Mouse (Mus musculus): Measurements from ENCODE around the gene Slc9a4. TPM values are rescaled to one million over a fixed set of nuclear protein-coding genes. Genes with fewer than 3 reads are reported as not detected.

Gene Slc9a4
- total RNA-seq (2014; rRNA removed) (0.05 and 0.24 TPM in 2 replicates), polyA plus RNA-seq (2015; fragmentation: Nextera tagmentation; extraction: Ambion mirVana) (0.12 TPM in 1 of 2 replicates, not detected in the other)

DNA sequence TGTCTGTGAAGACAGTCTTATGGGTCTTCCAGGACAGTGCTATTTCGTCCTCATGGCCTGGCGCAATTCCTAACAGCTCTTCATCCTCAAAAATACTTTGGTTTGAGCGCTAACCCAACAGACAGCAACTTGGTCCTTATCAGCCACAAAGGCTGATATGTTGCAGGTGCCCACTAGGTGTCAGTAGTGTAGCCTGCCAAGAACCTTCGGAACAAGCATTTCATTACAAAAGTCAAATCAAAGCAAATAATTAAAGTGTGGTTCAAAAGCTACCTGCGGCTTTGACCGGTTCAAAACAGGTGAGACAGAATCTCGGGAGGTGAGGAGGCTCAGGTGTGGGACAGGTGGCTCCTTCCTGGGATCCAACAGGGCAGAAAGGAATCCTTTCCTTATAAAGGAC lies at the start of gene Slc9a4:
Gene Slc9a4 (plus strand): TSS at position 298 of the 400 bp plus-strand sequence.
- Histone ChIP-seq H3K4me1 (ENCODE audit: insufficient read depth, low read length) (no peaks in the 10 kb centered on the region), H3K4me3 (ENCODE audit: low read depth, low read length) (no peak within 1 kb of the TSS), H3K9ac (replicated peaks; ENCODE audit: low read length, poor library complexity, severe bottlenecking) (no peak within 1 kb of the TSS), H3K9me3 (ENCODE audit: low read length) (no peaks in the 10 kb centered on the region), H3K36me3 (ENCODE audit: insufficient read depth, low read length) (no peaks in the 10 kb centered on the region), H3K27me3 (ENCODE audit: insufficient read depth, low read length) (no peaks in the 10 kb centered on the region), H3K27ac (ENCODE audit: low read depth, low read length) (no peak within 1 kb of the TSS), H3K4me2 (ENCODE audit: low read depth, low read length, poor library complexity, severe bottlenecking) (peak within 1 kb of the TSS; percentile 29)
- DNase-seq (ENCODE audit: low spot score) (peak; percentile 66), ATAC-seq (ENCODE audit: low FRiP score) (no peak)
- TF ChIP-seq CTCF (IDR thresholded peaks at IDR 0.05): peak; percentile 94
- WGBS: 15% methylated on average over 7 of the region's 7 CpGs

DNA sequence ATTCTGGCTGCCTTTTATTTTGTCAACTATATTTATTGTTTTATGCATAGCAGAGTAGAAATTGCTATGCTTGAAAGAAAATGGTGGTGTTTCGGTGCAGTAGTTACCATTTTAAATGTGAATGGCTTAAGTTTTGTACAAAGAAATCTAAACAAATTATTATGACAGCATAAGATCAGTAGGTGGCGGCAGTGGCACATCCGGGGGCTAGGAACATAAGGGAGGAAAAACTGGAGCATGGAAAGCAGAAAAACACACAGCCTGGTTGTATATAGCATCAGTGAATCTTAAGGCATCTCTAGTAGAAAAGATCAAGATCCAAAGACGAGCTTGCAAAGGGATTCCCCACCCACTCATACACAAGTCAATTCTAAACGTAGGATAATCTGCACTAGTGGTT lies 42.3 kb upstream of the Slc9a4 start:
- Histone ChIP-seq H3K9ac (replicated peaks; ENCODE audit: low read length, poor library complexity, severe bottlenecking) (no peak overlapping the region), H3K4me1 (ENCODE audit: insufficient read depth, low read length) (no peaks in the 10 kb centered on the region), H3K4me2 (ENCODE audit: low read depth, low read length, poor library complexity, severe bottlenecking) (no peak overlapping the region), H3K36me3 (ENCODE audit: insufficient read depth, low read length) (no peaks in the 10 kb centered on the region), H3K27ac (ENCODE audit: low read depth, low read length) (no peak overlapping the region), H3K9me3 (ENCODE audit: low read length) (no peaks in the 10 kb centered on the region), H3K27me3 (ENCODE audit: insufficient read depth, low read length) (no peaks in the 10 kb centered on the region), H3K4me3 (ENCODE audit: low read depth, low read length) (no peak overlapping the region)
- ATAC-seq (ENCODE audit: low FRiP score): no peak
- no peak for DNase-seq (ENCODE audit: low spot score)
- WGBS: 79% methylated on average over 5 of the region's 5 CpGs
- peak; percentile 48 for TF ChIP-seq CTCF (IDR thresholded peaks at IDR 0.05)

DNA sequence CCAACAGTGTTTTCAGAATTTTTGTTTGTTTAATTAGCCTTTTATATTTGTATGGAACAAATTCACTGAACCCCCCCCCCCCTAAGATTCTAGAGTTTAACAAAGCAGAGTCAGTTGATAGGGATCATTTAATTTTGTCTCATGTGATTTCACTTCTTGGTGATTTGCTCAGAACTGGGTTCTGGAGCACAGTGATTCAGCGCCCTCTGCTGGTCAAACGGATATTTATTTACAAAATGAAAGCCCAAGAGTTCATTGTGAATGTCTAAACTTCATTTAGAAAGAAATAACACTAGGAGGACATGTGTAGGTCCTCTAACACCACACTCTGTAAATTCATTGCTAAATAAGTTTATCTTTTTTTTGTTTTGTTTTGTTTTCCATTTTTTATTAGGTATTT lies 35.2 kb upstream of the Slc9a4 start:
- DNase-seq (ENCODE audit: low spot score): peak; percentile 80
- 0% methylated on average over 2 of the region's 2 CpGs for WGBS

DNA sequence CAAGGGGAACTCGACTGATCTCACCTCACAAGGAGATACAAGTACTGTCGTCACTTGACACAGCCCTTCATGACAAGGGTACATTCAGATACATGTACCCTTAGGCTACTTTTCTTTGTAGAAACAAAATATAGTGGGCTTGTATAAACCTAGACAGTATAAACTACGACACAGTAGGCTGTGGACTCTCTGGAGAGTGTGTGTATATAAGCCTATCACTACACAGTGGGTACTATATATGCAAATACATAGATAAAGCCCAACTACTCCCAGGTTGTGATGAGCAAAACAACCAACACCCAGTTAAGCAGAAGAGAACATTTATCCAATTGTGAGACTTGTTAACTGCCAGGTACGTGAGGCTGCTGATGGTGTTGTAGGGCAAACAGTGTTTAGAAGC lies 33.2 kb upstream of the Slc9a4 start:
- no peak for DNase-seq (ENCODE audit: low spot score)
- 78% methylated on average over 4 of the region's 4 CpGs for WGBS
- Histone ChIP-seq H3K4me2 (ENCODE audit: low read depth, low read length, poor library complexity, severe bottlenecking) (no peak overlapping the region), H3K9me3 (ENCODE audit: low read length) (no peaks in the 10 kb centered on the region), H3K36me3 (ENCODE audit: insufficient read depth, low read length) (no peaks in the 10 kb centered on the region), H3K27me3 (ENCODE audit: insufficient read depth, low read length) (no peaks in the 10 kb centered on the region), H3K9ac (replicated peaks; ENCODE audit: low read length, poor library complexity, severe bottlenecking) (no peak overlapping the region), H3K4me1 (ENCODE audit: insufficient read depth, low read length) (no peaks in the 10 kb centered on the region), H3K27ac (ENCODE audit: low read depth, low read length) (no peak overlapping the region), H3K4me3 (ENCODE audit: low read depth, low read length) (no peak overlapping the region)
- no peak for ATAC-seq (ENCODE audit: low FRiP score)
- TF ChIP-seq CTCF (IDR thresholded peaks at IDR 0.05): no peak

More for the DNA sequence above, 35.2 kb upstream of the Slc9a4 start:
- Histone ChIP-seq H3K9ac (replicated peaks; ENCODE audit: low read length, poor library complexity, severe bottlenecking) (no peak overlapping the region), H3K4me2 (ENCODE audit: low read depth, low read length, poor library complexity, severe bottlenecking) (no peak overlapping the region), H3K4me3 (ENCODE audit: low read depth, low read length) (no peak overlapping the region), H3K4me1 (ENCODE audit: insufficient read depth, low read length) (no peaks in the 10 kb centered on the region), H3K36me3 (ENCODE audit: insufficient read depth, low read length) (no peaks in the 10 kb centered on the region), H3K9me3 (ENCODE audit: low read length) (no peaks in the 10 kb centered on the region), H3K27ac (ENCODE audit: low read depth, low read length) (no peak overlapping the region), H3K27me3 (ENCODE audit: insufficient read depth, low read length) (no peaks in the 10 kb centered on the region)
- peak; percentile 88 for TF ChIP-seq CTCF (IDR thresholded peaks at IDR 0.05)
- no peak for ATAC-seq (ENCODE audit: low FRiP score)

DNA sequence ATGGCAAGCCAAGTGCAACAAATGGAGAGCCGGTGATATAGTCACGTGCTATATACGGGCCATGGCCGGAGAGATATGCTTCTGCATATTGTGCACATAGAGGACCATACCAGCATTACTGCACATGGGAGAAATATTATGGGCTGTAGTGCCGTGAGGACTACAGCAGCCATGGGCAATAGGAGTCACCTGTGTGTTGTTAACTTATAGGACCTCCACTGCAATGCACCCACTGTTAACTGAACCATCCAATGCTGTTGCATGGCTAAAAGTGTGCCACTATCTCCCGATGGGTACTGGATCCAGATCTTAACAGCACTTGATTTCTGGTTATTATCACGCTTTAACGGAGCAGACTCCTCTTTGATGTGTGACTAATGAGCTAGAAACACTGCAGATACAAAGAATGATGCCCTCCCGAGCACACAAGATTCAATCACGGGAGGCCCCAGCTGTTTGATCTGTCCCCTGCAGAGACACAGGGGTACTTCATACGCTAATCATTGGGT lies 32.8 kb upstream of the Slc9a4 start:
- Histone ChIP-seq H3K4me3 (ENCODE audit: low read depth, low read length) (no peak overlapping the region), H3K9me3 (ENCODE audit: low read length) (no peaks in the 10 kb centered on the region), H3K27ac (ENCODE audit: low read depth, low read length) (no peak overlapping the region), H3K4me1 (ENCODE audit: insufficient read depth, low read length) (no peaks in the 10 kb centered on the region), H3K9ac (replicated peaks; ENCODE audit: low read length, poor library complexity, severe bottlenecking) (no peak overlapping the region), H3K36me3 (ENCODE audit: insufficient read depth, low read length) (no peaks in the 10 kb centered on the region), H3K4me2 (ENCODE audit: low read depth, low read length, poor library complexity, severe bottlenecking) (no peak overlapping the region), H3K27me3 (ENCODE audit: insufficient read depth, low read length) (no peaks in the 10 kb centered on the region)
- TF ChIP-seq CTCF (IDR thresholded peaks at IDR 0.05): no peak
- ATAC-seq (ENCODE audit: low FRiP score) (peak; percentile 41), DNase-seq (ENCODE audit: low spot score) (peak; percentile 34)
- 55% methylated on average over 11 of the region's 11 CpGs for WGBS

DNA sequence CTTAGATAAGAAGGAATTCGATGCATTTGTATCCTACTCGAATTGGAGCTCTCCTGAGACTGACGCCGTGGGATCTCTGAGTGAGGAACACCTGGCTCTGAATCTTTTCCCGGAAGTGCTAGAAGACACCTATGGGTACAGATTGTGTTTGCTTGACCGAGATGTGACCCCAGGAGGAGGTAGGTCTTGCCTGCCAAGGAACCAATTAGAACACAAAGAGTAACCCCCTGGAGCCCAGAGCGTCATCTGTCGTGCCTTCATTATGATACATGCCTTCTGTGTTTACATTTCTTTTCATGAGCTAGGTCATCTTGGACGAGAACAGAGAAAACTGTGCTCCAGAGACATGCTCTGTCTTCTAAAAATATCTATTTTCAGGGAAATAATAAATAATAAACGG lies 32.1 kb upstream of the Slc9a4 start:
- Histone ChIP-seq H3K9ac (replicated peaks; ENCODE audit: low read length, poor library complexity, severe bottlenecking) (no peak overlapping the region), H3K4me1 (ENCODE audit: insufficient read depth, low read length) (no peaks in the 10 kb centered on the region), H3K4me2 (ENCODE audit: low read depth, low read length, poor library complexity, severe bottlenecking) (no peak overlapping the region), H3K9me3 (ENCODE audit: low read length) (no peaks in the 10 kb centered on the region), H3K27me3 (ENCODE audit: insufficient read depth, low read length) (no peaks in the 10 kb centered on the region), H3K4me3 (ENCODE audit: low read depth, low read length) (no peak overlapping the region), H3K36me3 (ENCODE audit: insufficient read depth, low read length) (no peaks in the 10 kb centered on the region), H3K27ac (ENCODE audit: low read depth, low read length) (no peak overlapping the region)
- no peak for TF ChIP-seq CTCF (IDR thresholded peaks at IDR 0.05)
- ATAC-seq (ENCODE audit: low FRiP score) (no peak), DNase-seq (ENCODE audit: low spot score) (peak; percentile 45)
- 50% methylated on average over 10 of the region's 10 CpGs for WGBS
